Mouse (Mus musculus) kidney, embryonic 15.5 days (tissue): ENCODE results near the gene Yod1. TPM values are rescaled to one million over a fixed set of nuclear protein-coding genes. Genes with fewer than 3 reads are reported as not detected.

Experiments used
- ATAC-seq: fragments of 200-750 bp; cut with Nextera tagmentation; replicated peaks from 2 replicates; pipeline ENCODE4 v1.8.0; 2017; ENCODE audit warnings: moderate TSS enrichment; ENCODE audit not compliant: low FRiP score
- H3K27ac ChIP-seq: fragments of 300-500 bp; sonication (generic); 2 replicates; pipeline ENCODE4 v1.5.1; 2015; ENCODE audit warnings: mild to moderate bottlenecking, inconsistent platforms
- H3K27me3 ChIP-seq: fragments of 300-500 bp; sonication (generic); 2 replicates; pipeline ENCODE4 v1.6.1; 2015; ENCODE audit warnings: inconsistent platforms
- H3K36me3 ChIP-seq: fragments of 300-500 bp; sonication (generic); 2 replicates; pipeline ENCODE4 v1.6.1; 2015; ENCODE audit warnings: inconsistent platforms
- H3K4me1 ChIP-seq: fragments of 300-500 bp; sonication (generic); 2 replicates; pipeline ENCODE4 v1.6.1; 2015; ENCODE audit warnings: inconsistent platforms
- H3K4me2 ChIP-seq: fragments of 300-500 bp; sonication (generic); 2 replicates; pipeline ENCODE4 v1.6.1; 2015; ENCODE audit warnings: moderate library complexity, mild to moderate bottlenecking, inconsistent platforms
- H3K4me3 ChIP-seq: fragments of 300-500 bp; sonication (generic); replicated peaks from 2 replicates; pipeline ENCODE4 v1.5.1; 2015; ENCODE audit warnings: mild to moderate bottlenecking, inconsistent platforms
- H3K9ac ChIP-seq: fragments of 300-500 bp; sonication (generic); 2 replicates; pipeline ENCODE4 v1.6.1; 2015; ENCODE audit warnings: mild to moderate bottlenecking, inconsistent platforms
- H3K9me3 ChIP-seq: fragments of 300-500 bp; sonication (generic); replicated peaks from 2 replicates; pipeline ENCODE4 v1.6.1; 2016; ENCODE audit warnings: inconsistent platforms
- WGBS: fragments of 180-500 bp; shearing (Covaris S2); methylation state at CpG from one replicate; pipeline ENCODE4 v1.1.7; 2015; ENCODE audit warnings: mixed read lengths; 5-methylcytosine and 5-hydroxymethylcytosine counted together
- polyA plus RNA-seq: library from polyadenylated mRNA; unstranded; fragments of >200 nt; fragmentation: Nextera tagmentation; extraction: Ambion mirVana; gene quantifications from 2 replicates; pipeline ENCODE4 v1.2.1, GENCODE M21; 2015

The Yod1 gene
- polyA plus RNA-seq, 1 experiment from 2014 or later: 11.5 TPM

- H3K36me3 ChIP-seq: peaks cover 7% of the 10 kb centered on the region
- WGBS: under 1% methylated on average over 38 of the region's 38 CpGs
These were observed 1.4 kb upstream of the Yod1 start, which contains the start of gene Gm29427 for GRCm38 (mm10) chr1:130715561-130716217. TSS of gene Gm29427 (minus strand) at chr1:130715799.

GRCm38 (mm10) chr1:130716218-130716512, 962 bp upstream of the Yod1 start:
- Histone ChIP-seq H3K4me3 (peak overlapping the region; percentile 87), H3K27me3 (no peaks in the 10 kb centered on the region), H3K4me2 (peak overlapping the region; percentile 94), H3K4me1 (peaks cover 10% of the 10 kb centered on the region), H3K36me3 (peaks cover 7% of the 10 kb centered on the region), H3K27ac (peak overlapping the region; percentile 89), H3K9ac (peak overlapping the region; percentile 94), H3K9me3 (no peaks in the 10 kb centered on the region)
- 0% methylated on average over 3 of the region's 3 CpGs for WGBS
- ATAC-seq: no peak; the same call in 1 of the 2 replicates

More at GRCm38 (mm10) chr1:130715561-130716217, 1.4 kb upstream of the Yod1 start, which contains the start of gene Gm29427:
- ATAC-seq: peak; percentile 97
- Histone ChIP-seq H3K27ac (peak within 1 kb of the TSS; percentile 89), H3K9me3 (no peaks in the 10 kb centered on the region), H3K4me1 (peaks cover 7% of the 10 kb centered on the region), H3K27me3 (no peaks in the 10 kb centered on the region), H3K9ac (peak within 1 kb of the TSS; percentile 94), H3K4me3 (peak within 1 kb of the TSS; percentile 87), H3K4me2 (peak within 1 kb of the TSS; percentile 94)

- Histone ChIP-seq H3K9me3 (no peaks in the 10 kb centered on the region), H3K9ac (peak overlapping the region; percentile 94), H3K36me3 (peaks cover 7% of the 10 kb centered on the region), H3K27ac (peak overlapping the region; percentile 89), H3K4me1 (peaks cover 10% of the 10 kb centered on the region), H3K27me3 (no peaks in the 10 kb centered on the region), H3K4me3 (peak overlapping the region; percentile 87), H3K4me2 (peak overlapping the region; percentile 94)
- under 1% methylated on average over 42 of the region's 42 CpGs for WGBS
- ATAC-seq: peak; percentile 16
These were observed 425 bp upstream of the Yod1 start for GRCm38 (mm10) chr1:130716513-130717290.

GRCm38 (mm10) chr1:130724206-130724605, 7.1 kb downstream of the Yod1 start:
- 83% methylated on average over 5 of the region's 5 CpGs for WGBS
- peaks cover 4% of the 10 kb centered on the region for H3K36me3 ChIP-seq
- no peaks in the 10 kb centered on the region for H3K9me3 ChIP-seq
- H3K4me2 ChIP-seq: no peak overlapping the region
- no peak for ATAC-seq
- no peaks in the 10 kb centered on the region for H3K27me3 ChIP-seq
- H3K4me3 ChIP-seq: no peak overlapping the region
- no peak overlapping the region for H3K9ac ChIP-seq
- H3K4me1 ChIP-seq: 0 out of 2 replicates have a peak, but pooled peaks cover 2% of the 10 kb centered on the region
- H3K27ac ChIP-seq: no peak overlapping the region

GRCm38 (mm10) chr1:130726396-130726795, 9.3 kb downstream of the Yod1 start:
- H3K4me2 ChIP-seq: no peak overlapping the region
- 88% methylated on average over 2 of the region's 2 CpGs for whole genome bisulfite sequencing
- peaks cover 2% of the 10 kb centered on the region; the same call in 1 of the 2 replicates for H3K4me1 ChIP-seq
- no peak for ATAC-seq
- H3K36me3 ChIP-seq: no peaks in the 10 kb centered on the region
- H3K4me3 ChIP-seq: no peak overlapping the region
- H3K9me3 ChIP-seq: no peaks in the 10 kb centered on the region
- H3K9ac ChIP-seq: no peak overlapping the region
- H3K27me3 ChIP-seq: no peaks in the 10 kb centered on the region
- no peak overlapping the region for H3K27ac ChIP-seq

GRCm38 (mm10) chr1:130728070-130728469, 10.9 kb downstream of the Yod1 start:
- WGBS: 73% methylated on average over 1 of the region's 1 CpGs
- no peak for ATAC-seq
- H3K27me3 ChIP-seq: no peaks in the 10 kb centered on the region

GRCm38 (mm10) chr1:130728708-130729107, 11.6 kb downstream of the Yod1 start:
- no peak overlapping the region for H3K4me3 ChIP-seq
- H3K36me3 ChIP-seq: no peaks in the 10 kb centered on the region
- peaks cover 17% of the 10 kb centered on the region for H3K4me1 ChIP-seq
- no peaks in the 10 kb centered on the region for H3K27me3 ChIP-seq
- no peaks in the 10 kb centered on the region for H3K9me3 ChIP-seq
- H3K9ac ChIP-seq: no peak overlapping the region
- no peak overlapping the region for H3K4me2 ChIP-seq
- H3K27ac ChIP-seq: no peak overlapping the region
- WGBS: 89% methylated on average over 3 of the region's 3 CpGs
- ATAC-seq: no peak

More at GRCm38 (mm10) chr1:130728070-130728469, 10.9 kb downstream of the Yod1 start:
- H3K4me1 ChIP-seq: peaks cover 12% of the 10 kb centered on the region
- no peak overlapping the region for H3K4me2 ChIP-seq
- H3K9ac ChIP-seq: no peak overlapping the region
- no peak overlapping the region for H3K4me3 ChIP-seq
- no peak overlapping the region for H3K27ac ChIP-seq
- H3K9me3 ChIP-seq: no peaks in the 10 kb centered on the region
- H3K36me3 ChIP-seq: no peaks in the 10 kb centered on the region

- H3K9me3 ChIP-seq: no peaks in the 10 kb centered on the region
- H3K27ac ChIP-seq: no peak within 1 kb of the TSS
- no peaks in the 10 kb centered on the region for H3K27me3 ChIP-seq
- H3K9ac ChIP-seq: no peak within 1 kb of the TSS
- ATAC-seq: no peak
- no peak within 1 kb of the TSS for H3K4me2 ChIP-seq
- H3K36me3 ChIP-seq: no peaks in the 10 kb centered on the region
- H3K4me1 ChIP-seq: peaks cover 21% of the 10 kb centered on the region
- 81% methylated on average over 2 of the region's 2 CpGs for WGBS
- H3K4me3 ChIP-seq: no peak within 1 kb of the TSS
These were observed 12.0 kb downstream of the Yod1 start, which contains the start of gene Pfkfb2 for GRCm38 (mm10) chr1:130729153-130729552. TSS of gene Pfkfb2 (minus strand) at chr1:130729253.

- H3K4me3 ChIP-seq: peak within 1 kb of the TSS; percentile 37
- H3K9ac ChIP-seq: no peak within 1 kb of the TSS
- no peaks in the 10 kb centered on the region for H3K9me3 ChIP-seq
- no peaks in the 10 kb centered on the region for H3K27me3 ChIP-seq
- peak; percentile 94 for ATAC-seq
- H3K27ac ChIP-seq: peak within 1 kb of the TSS; percentile 86
- H3K4me2 ChIP-seq: peak within 1 kb of the TSS; percentile 53
- H3K36me3 ChIP-seq: no peaks in the 10 kb centered on the region
- WGBS: 7% methylated on average over 10 of the region's 10 CpGs
- H3K4me1 ChIP-seq: peaks cover 35% of the 10 kb centered on the region
These were observed 14.7 kb downstream of the Yod1 start, which contains the start of gene AA986860 for GRCm38 (mm10) chr1:130731741-130732337. TSS of gene AA986860 (plus strand) at chr1:130731976.

GRCm38 (mm10) chr1:130732706-130733658, 15.9 kb downstream of the Yod1 start:
- peak; percentile 12 for ATAC-seq
- WGBS: 81% methylated on average over 13 of the region's 13 CpGs
- H3K4me1 ChIP-seq: peaks cover 41% of the 10 kb centered on the region
- H3K4me3 ChIP-seq: peak overlapping the region; percentile 37
- H3K4me2 ChIP-seq: peak overlapping the region; percentile 53
- H3K27me3 ChIP-seq: no peaks in the 10 kb centered on the region
- peak overlapping the region; percentile 86 for H3K27ac ChIP-seq
- no peaks in the 10 kb centered on the region for H3K9me3 ChIP-seq
- no peak overlapping the region for H3K9ac ChIP-seq
- H3K36me3 ChIP-seq: no peaks in the 10 kb centered on the region

- Histone ChIP-seq H3K4me3 (peak overlapping the region; percentile 16; the same call in 1 of the 2 replicates), H3K4me1 (peaks cover 41% of the 10 kb centered on the region), H3K9ac (no peak overlapping the region), H3K27me3 (no peaks in the 10 kb centered on the region), H3K4me2 (peak overlapping the region; percentile 53), H3K36me3 (no peaks in the 10 kb centered on the region), H3K9me3 (no peaks in the 10 kb centered on the region), H3K27ac (peak overlapping the region; percentile 86)
- peak; percentile 61 for ATAC-seq
- 62% methylated on average over 4 of the region's 4 CpGs for WGBS
These were observed 16.5 kb downstream of the Yod1 start for GRCm38 (mm10) chr1:130733671-130734070.
